Mouse (Mus musculus): Measurements from ENCODE around the gene Usp33.

DNA sequence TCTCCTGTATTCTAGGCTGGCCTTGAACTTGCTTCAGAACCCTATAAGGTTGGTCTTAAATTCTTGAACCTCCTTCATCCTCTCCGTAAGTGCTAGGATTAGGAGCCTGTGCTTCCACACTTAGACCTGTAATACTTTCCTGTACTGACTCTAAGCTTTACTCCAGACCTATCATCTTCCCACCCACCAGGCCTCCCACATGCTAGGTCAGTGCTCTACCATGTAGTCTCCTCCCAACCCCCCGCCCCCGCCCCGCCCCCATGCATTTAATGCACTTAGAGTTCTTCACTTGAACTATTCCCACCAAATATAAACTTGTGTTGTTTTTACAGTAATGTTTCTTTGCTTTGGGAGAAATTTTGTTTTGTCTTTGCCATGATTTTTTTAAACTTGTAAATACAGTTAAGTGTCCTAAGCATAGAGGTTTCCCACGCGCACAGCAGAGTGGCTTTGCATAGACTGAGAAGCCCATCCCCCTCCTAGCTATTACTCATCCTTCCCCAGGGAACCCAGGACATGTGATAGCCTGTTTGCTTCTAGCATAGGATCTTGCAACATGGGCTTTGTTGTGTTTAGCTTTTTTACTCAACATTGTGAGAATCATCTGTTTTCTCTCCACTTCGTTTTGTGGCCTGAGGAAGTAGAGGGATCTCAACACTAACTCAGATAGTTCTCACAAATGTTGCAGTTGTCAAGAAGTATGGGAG, 55.8 kb downstream of the Usp33 start:
- TF ChIP-seq CTCF (IDR thresholded peaks at IDR 0.05; ENCODE audit: low read depth): no peak
- TF ChIP-seq EP300 (IDR thresholded peaks at IDR 0.05; ENCODE audit: low read depth): no peak

All from heart, postnatal 0 days (tissue).